Mouse (Mus musculus): ENCODE data around the gene Gsx2. TPM values are rescaled to one million over a fixed set of nuclear protein-coding genes. Genes with fewer than 3 reads are reported as not detected.

Gene Gsx2
- polyA plus RNA-seq, 1 experiment from 2014 or later: not detected

GRCm38 (mm10) chr5:75079564-75079963, 4.2 kb downstream of the Gsx2 start:
- Histone ChIP-seq H3K9me3 (replicated peaks) (no peaks in the 10 kb centered on the region), H3K9ac (no peak overlapping the region), H3K27ac (no peak overlapping the region), H3K27me3 (peaks cover 100% of the 10 kb centered on the region), H3K4me3 (replicated peaks) (no peak overlapping the region), H3K4me1 (peaks cover 27% of the 10 kb centered on the region), H3K36me3 (no peaks in the 10 kb centered on the region), H3K4me2 (no peak overlapping the region)
- WGBS: 2% methylated on average over 7 of the region's 7 CpGs
- ATAC-seq (replicated peaks; ENCODE audit: low FRiP score): no peak

GRCm38 (mm10) chr5:75082439-75082838, 7.0 kb downstream of the Gsx2 start:
- H3K4me2 ChIP-seq: no peak overlapping the region
- no peaks in the 10 kb centered on the region for H3K9me3 ChIP-seq (replicated peaks)
- no peak overlapping the region for H3K4me3 ChIP-seq (replicated peaks)
- no peak overlapping the region for H3K27ac ChIP-seq
- peaks cover 24% of the 10 kb centered on the region for H3K4me1 ChIP-seq
- ATAC-seq (replicated peaks; ENCODE audit: low FRiP score): no peak
- H3K36me3 ChIP-seq: no peaks in the 10 kb centered on the region
- no peak overlapping the region for H3K9ac ChIP-seq
- 6% methylated on average over 6 of the region's 6 CpGs for WGBS
- H3K27me3 ChIP-seq: peaks cover 99% of the 10 kb centered on the region

DNA sequence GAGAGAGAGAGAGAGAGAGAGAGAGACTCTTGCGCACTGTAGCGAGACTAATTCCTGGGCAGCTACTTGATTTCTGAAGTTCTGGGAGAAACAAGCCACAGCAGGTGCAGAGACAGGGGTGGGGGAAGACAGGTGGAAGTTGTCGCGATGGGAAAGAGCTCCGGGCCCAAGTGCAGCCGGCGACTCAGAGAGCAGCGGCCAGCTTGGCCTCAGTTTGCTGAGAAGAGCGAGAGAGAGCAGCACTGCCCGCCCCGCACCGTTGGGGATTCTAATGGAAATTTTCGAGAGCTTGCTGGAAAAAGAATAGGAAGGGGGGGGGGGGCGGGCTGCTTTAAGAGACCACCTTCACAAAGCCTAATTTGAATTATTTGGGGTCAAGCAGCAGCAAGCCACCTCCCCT, 7.7 kb downstream of the Gsx2 start:
- H3K36me3 ChIP-seq: no peaks in the 10 kb centered on the region
- no peak overlapping the region for H3K4me2 ChIP-seq
- WGBS: under 1% methylated on average over 13 of the region's 14 CpGs
- H3K27me3 ChIP-seq: peaks cover 99% of the 10 kb centered on the region
- H3K27ac ChIP-seq: no peak overlapping the region
- H3K9ac ChIP-seq: no peak overlapping the region
- no peaks in the 10 kb centered on the region for H3K9me3 ChIP-seq (replicated peaks)
- no peak overlapping the region for H3K4me3 ChIP-seq (replicated peaks)
- ATAC-seq (replicated peaks; ENCODE audit: low FRiP score): no peak
- H3K4me1 ChIP-seq: peaks cover 24% of the 10 kb centered on the region

DNA sequence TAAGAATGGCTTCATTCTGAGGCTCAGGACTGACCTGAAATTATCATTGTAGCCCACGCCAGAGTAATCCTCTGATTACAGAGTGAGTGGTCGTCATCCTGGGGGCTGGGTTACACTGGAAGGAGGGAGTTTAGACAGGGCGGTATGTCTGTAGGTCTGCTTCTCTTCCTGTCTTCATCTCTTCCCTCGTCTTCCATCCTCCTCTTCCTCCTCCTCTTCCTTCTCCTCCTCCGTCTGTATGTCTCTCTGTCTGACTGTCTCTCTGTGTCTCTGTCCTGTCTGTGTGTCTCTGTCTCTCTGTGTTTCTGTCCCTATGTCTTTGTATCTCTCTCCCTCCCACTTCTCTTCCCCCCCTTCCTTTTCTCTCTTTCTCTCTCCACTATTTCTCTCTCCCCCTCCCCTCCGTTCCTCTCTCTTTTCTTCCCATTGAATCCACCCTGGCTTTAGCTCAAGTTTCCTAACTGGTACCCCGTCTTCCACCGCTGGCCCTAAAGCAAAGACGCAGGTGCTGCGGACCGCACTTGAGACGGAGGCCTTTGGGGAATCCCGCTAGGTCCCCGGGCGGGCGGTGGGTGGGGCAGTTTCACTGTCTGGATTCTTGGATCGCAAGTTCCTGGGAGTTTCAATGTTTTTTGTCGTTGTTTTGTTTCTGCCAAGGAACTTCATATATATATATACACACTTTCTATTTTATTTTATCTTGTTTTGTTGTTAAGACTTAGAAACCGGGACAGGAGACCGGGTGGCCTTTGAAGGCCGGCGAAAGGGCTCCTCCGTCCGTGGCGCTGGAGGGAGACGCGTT, 8.4 kb downstream of the Gsx2 start:
- no peak for ATAC-seq (replicated peaks; ENCODE audit: low FRiP score)
- Histone ChIP-seq H3K27me3 (peaks cover 98% of the 10 kb centered on the region), H3K27ac (no peak overlapping the region), H3K4me2 (peak overlapping the region; percentile 25), H3K9me3 (replicated peaks) (no peaks in the 10 kb centered on the region), H3K4me1 (peaks cover 24% of the 10 kb centered on the region), H3K9ac (no peak overlapping the region), H3K36me3 (no peaks in the 10 kb centered on the region), H3K4me3 (replicated peaks) (no peak overlapping the region; the same call in 1 of the 2 replicates)
- under 1% methylated on average over 27 of the region's 27 CpGs for WGBS

- peaks cover 24% of the 10 kb centered on the region for H3K4me1 ChIP-seq
- H3K4me2 ChIP-seq: peak overlapping the region; percentile 25
- H3K27me3 ChIP-seq: peaks cover 97% of the 10 kb centered on the region
- H3K4me3 ChIP-seq (replicated peaks): no peak overlapping the region; the same call in 1 of the 2 replicates
- H3K9me3 ChIP-seq (replicated peaks): no peaks in the 10 kb centered on the region
- H3K27ac ChIP-seq: no peak overlapping the region
- under 1% methylated on average over 8 of the region's 8 CpGs for WGBS
- ATAC-seq (replicated peaks; ENCODE audit: low FRiP score): no peak
- no peak overlapping the region for H3K9ac ChIP-seq
- H3K36me3 ChIP-seq: no peaks in the 10 kb centered on the region
These were observed 9.0 kb downstream of the Gsx2 start for GRCm38 (mm10) chr5:75084393-75084870.

DNA sequence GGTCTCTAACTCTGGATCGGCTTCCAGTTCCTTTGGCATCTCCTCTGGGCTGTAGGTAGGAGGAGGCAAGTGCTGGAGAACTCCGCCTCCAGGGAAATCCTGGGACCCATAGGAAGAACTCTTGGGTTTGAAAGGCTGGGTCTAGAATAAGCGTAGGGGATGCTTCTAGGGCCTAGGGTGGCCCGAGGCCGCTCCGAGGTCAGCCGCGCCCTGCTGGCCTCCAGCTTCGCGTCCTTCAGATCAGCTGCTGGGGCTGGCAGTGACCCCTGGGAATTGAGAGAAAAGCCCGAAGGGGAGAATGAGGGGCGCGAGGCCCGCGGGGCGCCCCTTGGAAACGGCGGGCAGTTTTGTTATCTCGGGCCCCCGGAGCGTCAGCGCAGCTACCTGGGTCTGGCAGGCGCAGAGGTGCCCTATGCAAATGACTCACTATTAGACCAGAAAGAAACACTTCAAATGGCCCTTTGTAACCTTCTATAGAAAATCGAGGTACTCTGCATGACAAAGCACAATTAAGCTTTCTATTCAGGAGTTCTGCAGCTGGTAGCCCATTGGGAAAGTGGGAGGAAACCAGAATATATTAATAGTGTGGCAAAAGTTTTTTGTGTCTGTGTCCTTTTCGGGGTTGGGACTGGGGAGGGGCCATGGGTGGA, 9.6 kb downstream of the Gsx2 start:
- H3K4me3 ChIP-seq (replicated peaks): no peak overlapping the region
- peaks cover 24% of the 10 kb centered on the region for H3K4me1 ChIP-seq
- H3K27me3 ChIP-seq: peaks cover 94% of the 10 kb centered on the region
- no peak for ATAC-seq (replicated peaks; ENCODE audit: low FRiP score)
- no peak overlapping the region for H3K9ac ChIP-seq
- no peaks in the 10 kb centered on the region for H3K36me3 ChIP-seq
- WGBS: 2% methylated on average over 25 of the region's 25 CpGs
- no peaks in the 10 kb centered on the region for H3K9me3 ChIP-seq (replicated peaks)
- H3K4me2 ChIP-seq: peak overlapping the region; percentile 4; the same call in 1 of the 2 replicates
- H3K27ac ChIP-seq: no peak overlapping the region

GRCm38 (mm10) chr5:75085521-75085875, 10.1 kb downstream of the Gsx2 start:
- WGBS: 3% methylated on average over 17 of the region's 17 CpGs
- ATAC-seq (replicated peaks; ENCODE audit: low FRiP score): no peak
- H3K4me3 ChIP-seq (replicated peaks): no peak overlapping the region
- peaks cover 92% of the 10 kb centered on the region for H3K27me3 ChIP-seq
- H3K4me2 ChIP-seq: no peak overlapping the region
- no peak overlapping the region for H3K9ac ChIP-seq
- H3K27ac ChIP-seq: no peak overlapping the region
- H3K9me3 ChIP-seq (replicated peaks): no peaks in the 10 kb centered on the region
- H3K4me1 ChIP-seq: peaks cover 24% of the 10 kb centered on the region
- H3K36me3 ChIP-seq: no peaks in the 10 kb centered on the region

DNA sequence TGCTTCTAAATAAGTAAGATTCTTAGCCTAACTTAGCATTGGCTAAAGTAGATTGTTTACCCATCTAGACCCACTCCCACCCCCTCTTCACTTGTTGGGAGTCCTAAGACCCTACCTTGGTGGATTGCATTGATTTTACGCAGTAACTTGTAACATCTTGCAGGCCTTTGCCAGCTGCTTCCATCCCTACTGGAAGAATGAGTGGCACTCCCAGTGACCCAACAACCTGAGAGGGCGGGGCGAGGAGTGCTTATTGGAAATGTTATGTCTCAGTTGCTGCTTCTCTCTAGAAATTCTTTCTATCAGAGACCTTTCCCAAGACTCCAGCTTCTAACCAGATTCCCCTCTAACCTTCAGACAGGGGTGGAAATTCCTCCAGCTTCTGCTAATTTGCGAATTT, 10.5 kb downstream of the Gsx2 start:
- H3K36me3 ChIP-seq: no peaks in the 10 kb centered on the region
- 13% methylated on average over 4 of the region's 4 CpGs for WGBS
- no peak for ATAC-seq (replicated peaks; ENCODE audit: low FRiP score)

GRCm38 (mm10) chr5:75106511-75106910, 31.1 kb downstream of the Gsx2 start:
- 77% methylated on average over 3 of the region's 3 CpGs for WGBS
- ATAC-seq (replicated peaks; ENCODE audit: low FRiP score): no peak
- H3K4me2 ChIP-seq: no peak overlapping the region

More for the DNA sequence above, 10.5 kb downstream of the Gsx2 start:
- H3K9me3 ChIP-seq (replicated peaks): no peaks in the 10 kb centered on the region
- peaks cover 88% of the 10 kb centered on the region for H3K27me3 ChIP-seq
- H3K4me3 ChIP-seq (replicated peaks): no peak overlapping the region
- H3K27ac ChIP-seq: no peak overlapping the region
- H3K9ac ChIP-seq: no peak overlapping the region
- H3K4me2 ChIP-seq: no peak overlapping the region
- H3K4me1 ChIP-seq: peaks cover 24% of the 10 kb centered on the region

DNA sequence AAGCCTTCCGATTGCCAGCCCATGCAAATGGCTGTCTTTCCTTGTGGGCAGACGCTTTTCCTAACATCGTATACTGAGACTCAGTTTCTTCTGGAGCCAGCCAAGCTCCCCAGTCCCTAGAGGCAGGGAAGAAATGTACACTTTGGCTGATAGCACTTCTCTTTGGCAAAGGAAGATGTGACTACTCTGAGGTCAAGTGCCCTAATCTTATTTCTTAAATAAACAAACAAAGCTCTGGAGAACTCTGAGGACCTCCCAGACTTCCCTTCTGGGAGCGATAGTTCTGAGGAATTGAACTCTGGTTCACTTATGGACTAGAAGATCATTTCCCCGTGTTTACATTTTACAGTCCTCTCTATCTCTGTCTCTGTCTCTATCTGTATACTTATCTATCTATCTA, 34.0 kb downstream of the Gsx2 start:
- Histone ChIP-seq H3K36me3 (no peaks in the 10 kb centered on the region), H3K4me3 (replicated peaks) (no peak overlapping the region), H3K9ac (no peak overlapping the region), H3K4me1 (no peaks in the 10 kb centered on the region), H3K9me3 (replicated peaks) (no peaks in the 10 kb centered on the region), H3K27me3 (no peaks in the 10 kb centered on the region), H3K27ac (0 out of 2 replicates have a peak overlapping the region, but pooled peaks have one; percentile 7), H3K4me2 (no peak overlapping the region)
- 32% methylated on average over 5 of the region's 5 CpGs for WGBS
- no peak for ATAC-seq (replicated peaks; ENCODE audit: low FRiP score)

More at GRCm38 (mm10) chr5:75106511-75106910, 31.1 kb downstream of the Gsx2 start:
- H3K9ac ChIP-seq: no peak overlapping the region
- no peak overlapping the region for H3K4me3 ChIP-seq (replicated peaks)
- H3K27me3 ChIP-seq: no peaks in the 10 kb centered on the region
- no peak overlapping the region for H3K27ac ChIP-seq
- H3K36me3 ChIP-seq: no peaks in the 10 kb centered on the region
- no peaks in the 10 kb centered on the region for H3K4me1 ChIP-seq
- H3K9me3 ChIP-seq (replicated peaks): no peaks in the 10 kb centered on the region

DNA sequence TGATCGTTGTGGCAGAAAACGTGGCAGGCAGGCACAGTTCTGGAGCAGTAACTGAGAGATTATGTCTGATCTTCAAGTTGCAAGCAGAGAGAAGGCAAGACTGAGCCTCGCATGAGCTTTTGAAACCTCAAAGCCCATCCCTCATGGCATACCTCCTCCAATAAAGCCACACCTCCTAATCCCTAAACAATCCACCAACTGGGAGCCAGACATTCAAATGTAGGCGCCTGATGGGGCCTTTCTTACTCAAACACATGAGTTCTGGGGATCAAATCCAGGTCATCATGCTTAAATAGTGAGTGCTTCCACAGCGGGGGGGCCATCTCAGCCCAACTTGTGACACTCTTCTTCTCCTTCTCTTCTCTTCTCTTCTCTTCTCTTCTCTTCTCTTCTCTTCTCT, 36.4 kb downstream of the Gsx2 start:
- H3K4me2 ChIP-seq: no peak overlapping the region
- no peak overlapping the region for H3K27ac ChIP-seq
- no peak for ATAC-seq (replicated peaks; ENCODE audit: low FRiP score)
- WGBS: 61% methylated on average over 5 of the region's 5 CpGs
- no peaks in the 10 kb centered on the region for H3K4me1 ChIP-seq
- no peaks in the 10 kb centered on the region for H3K36me3 ChIP-seq
- H3K9me3 ChIP-seq (replicated peaks): no peaks in the 10 kb centered on the region
- no peaks in the 10 kb centered on the region for H3K27me3 ChIP-seq
- no peak overlapping the region for H3K9ac ChIP-seq
- no peak overlapping the region for H3K4me3 ChIP-seq (replicated peaks)

GRCm38 (mm10) chr5:75118840-75119239, 43.4 kb downstream of the Gsx2 start:
- WGBS: 68% methylated on average over 7 of the region's 7 CpGs
- Histone ChIP-seq H3K4me1 (no peaks in the 10 kb centered on the region), H3K9ac (no peak overlapping the region), H3K4me2 (no peak overlapping the region), H3K9me3 (replicated peaks) (no peaks in the 10 kb centered on the region), H3K27me3 (no peaks in the 10 kb centered on the region), H3K36me3 (no peaks in the 10 kb centered on the region), H3K27ac (no peak overlapping the region), H3K4me3 (replicated peaks) (no peak overlapping the region)
- no peak for ATAC-seq (replicated peaks; ENCODE audit: low FRiP score)
